ENCODE assay signal across 12 mouse cellular contexts in the genomic region with DNA sequence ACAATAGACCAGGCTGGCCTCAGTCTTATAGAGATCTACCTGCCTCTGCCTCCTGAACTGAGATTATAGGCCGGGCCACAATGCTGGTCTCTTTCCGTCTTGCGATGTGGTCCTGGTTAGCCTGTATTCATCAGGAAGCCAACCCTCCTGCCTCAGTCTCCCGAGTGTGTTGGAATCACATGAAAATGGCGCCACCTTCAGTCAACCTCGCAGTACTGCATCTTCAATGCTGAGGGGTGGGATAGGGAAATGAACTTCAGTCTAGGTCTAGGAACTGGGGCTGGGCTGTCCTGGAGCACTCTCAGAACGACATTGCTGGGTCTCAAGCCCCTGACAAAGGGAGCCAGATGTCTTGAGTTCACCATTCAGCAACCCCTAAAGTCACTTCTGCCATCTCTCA. TPM values are rescaled to one million over a fixed set of nuclear protein-coding genes. Genes with fewer than 3 reads are reported as not detected.
DNase-seq lines count a peak whose midpoint lies in the region; ATAC-seq and TF ChIP-seq lines count a peak whose summit lies in the region.
"Had no signal": no experiment of that assay in that cellular context is flagged by ENCODE, and none has a peak within 500 bp of the region (broad histone marks: within the 10 kb centered on the region; RNA-seq: fewer than 3 reads in every experiment).

No protein-coding gene starts in this region.

- no peaks in the 10 kb centered on the region for H3K9me3 ChIP-seq in lung, embryonic 14.5 days (ENCODE audit: low read depth, low read length)
- no peaks in the 10 kb centered on the region for H3K9me3 ChIP-seq in ES-Bruce4 (replicated peaks; ENCODE audit: control insufficient read depth, insufficient read depth, low read length, poor library complexity, severe bottlenecking)
- no peaks in the 10 kb centered on the region for H3K9me3 ChIP-seq in liver, postnatal 0 days (ENCODE audit: low read length)
- H3K9me3 ChIP-seq in midbrain, embryonic 15.5 days = no peaks in the 10 kb centered on the region
- H3K9me3 ChIP-seq: hindbrain, embryonic 13.5 days had no signal

- no peak overlapping the region for H3K4me3 ChIP-seq in gastrocnemius, adult 2 months
- no peak overlapping the region for H3K4me3 ChIP-seq in lung, embryonic 14.5 days (ENCODE audit: low read depth, low read length)
- H3K4me3 ChIP-seq in ES-Bruce4 (ENCODE audit: low read depth, low read length) = no peak overlapping the region
- H3K4me3 ChIP-seq in liver, postnatal 0 days (ENCODE audit: low read depth, low read length) = no peak overlapping the region
- H3K4me3 ChIP-seq in midbrain, embryonic 15.5 days = no peak overlapping the region
- H3K4me3 ChIP-seq: hindbrain, embryonic 13.5 days had no signal

- TF ChIP-seq CTCF in gastrocnemius, adult 2 months (IDR thresholded peaks at IDR 0.05) = peak; percentile 59
- TF ChIP-seq CTCF in lung, embryonic 14.5 days (IDR thresholded peaks at IDR 0.05; ENCODE audit: low read depth) = peak; percentile 59
- peak; percentile 83 for TF ChIP-seq CTCF in ES-Bruce4 (IDR thresholded peaks at IDR 0.05; ENCODE audit: low read depth, low read length)
- TF ChIP-seq CTCF in liver, postnatal 0 days (IDR thresholded peaks at IDR 0.05; ENCODE audit: low read depth) = peak; percentile 79

- intact Hi-C loops in gastrocnemius, adult 2 months (cut with DNase I) = no loop called here

- H3K27me3 ChIP-seq in lung, embryonic 14.5 days (ENCODE audit: insufficient read depth, low read length) = no peaks in the 10 kb centered on the region
- H3K27me3 ChIP-seq in ES-Bruce4 (ENCODE audit: control insufficient read depth, insufficient read depth, low read length, poor library complexity, severe bottlenecking) = no peaks in the 10 kb centered on the region
- H3K27me3 ChIP-seq in liver, postnatal 0 days (ENCODE audit: insufficient read depth, low read length) = no peaks in the 10 kb centered on the region
- H3K27me3 ChIP-seq in midbrain, embryonic 15.5 days (replicated peaks) = no peaks in the 10 kb centered on the region
- H3K27me3 ChIP-seq: hindbrain, embryonic 13.5 days had no signal

- WGBS in lung, embryonic 14.5 days = 75% methylated on average over 7 of the region's 7 CpGs
- WGBS in liver, postnatal 0 days (ENCODE audit: insufficient replicate concordance) = 67% methylated on average over 7 of the region's 7 CpGs
- 80% methylated on average over 7 of the region's 7 CpGs for WGBS in midbrain, embryonic 15.5 days

- H3K9ac ChIP-seq in lung, embryonic 14.5 days = no peak overlapping the region
- H3K9ac ChIP-seq in ES-Bruce4 (ENCODE audit: low read depth, poor library complexity, severe bottlenecking) = no peak overlapping the region
- no peak overlapping the region for H3K9ac ChIP-seq in liver, postnatal 0 days (replicated peaks)
- no peak overlapping the region for H3K9ac ChIP-seq in midbrain, embryonic 15.5 days
- H3K9ac ChIP-seq: hindbrain, embryonic 13.5 days had no signal

- no peak for TF ChIP-seq POLR2A in ES-Bruce4 (IDR thresholded peaks at IDR 0.05; ENCODE audit: insufficient read depth, low read length)

- H3K36me3 ChIP-seq in lung, embryonic 14.5 days (ENCODE audit: insufficient read depth) = peaks cover 15% of the 10 kb centered on the region; the same call in 1 of the 2 replicates
- no peaks in the 10 kb centered on the region for H3K36me3 ChIP-seq in ES-Bruce4 (ENCODE audit: control insufficient read depth, insufficient read depth, low read length, poor library complexity, severe bottlenecking)
- peaks cover 4% of the 10 kb centered on the region; the same call in 1 of the 2 replicates for H3K36me3 ChIP-seq in liver, postnatal 0 days (replicated peaks; ENCODE audit: insufficient read depth, low read length)
- H3K36me3 ChIP-seq in midbrain, embryonic 15.5 days (replicated peaks) = no peaks in the 10 kb centered on the region

- H3K4me2 ChIP-seq in lung, embryonic 14.5 days = no peak overlapping the region
- H3K4me2 ChIP-seq in liver, postnatal 0 days (ENCODE audit: low read depth, low read length) = no peak overlapping the region
- no peak overlapping the region for H3K4me2 ChIP-seq in midbrain, embryonic 15.5 days
- H3K4me2 ChIP-seq: hindbrain, embryonic 13.5 days had no signal

- H3K4me1 ChIP-seq in lung, embryonic 14.5 days (ENCODE audit: insufficient read depth) = no peaks in the 10 kb centered on the region
- peaks cover 6% of the 10 kb centered on the region for H3K4me1 ChIP-seq in ES-Bruce4 (ENCODE audit: control insufficient read depth, insufficient read depth, low read length)
- peaks cover 1% of the 10 kb centered on the region for H3K4me1 ChIP-seq in liver, postnatal 0 days (ENCODE audit: insufficient read depth)
- H3K4me1 ChIP-seq in midbrain, embryonic 15.5 days = no peaks in the 10 kb centered on the region

- DNase-seq in gastrocnemius, adult 2 months = no peak
- DNase-seq in gastrocnemius, postnatal 25 days = no peak
- DNase-seq in lung, embryonic 14.5 days = no peak
- no peak for DNase-seq in lung, postnatal 14 days
- peak; percentile 37 for DNase-seq in liver, postnatal 0 days
- no peak for DNase-seq in T-cell, adult 2 months (ENCODE audit: low spot score)
- DNase-seq: cerebellum, postnatal 36 days; kidney, postnatal 4 days had no signal

- H3K27ac ChIP-seq in gastrocnemius, adult 2 months = no peak overlapping the region
- no peak overlapping the region for H3K27ac ChIP-seq in lung, embryonic 14.5 days (ENCODE audit: low read depth)
- H3K27ac ChIP-seq in ES-Bruce4 (ENCODE audit: insufficient read depth, low read length) = no peak overlapping the region
- no peak overlapping the region for H3K27ac ChIP-seq in liver, postnatal 0 days (ENCODE audit: low read depth)
- H3K27ac ChIP-seq in midbrain, embryonic 15.5 days = no peak overlapping the region
- H3K27ac ChIP-seq: hindbrain, embryonic 13.5 days had no signal

- ATAC-seq in lung, embryonic 14.5 days (ENCODE audit: insufficient read depth) = no peak
- ATAC-seq in liver, postnatal 0 days = no peak
- no peak for ATAC-seq in midbrain, embryonic 15.5 days (replicated peaks)

- no peak for TF ChIP-seq EP300 in ES-Bruce4 (IDR thresholded peaks at IDR 0.05; ENCODE audit: insufficient read depth, low read depth, low read length)
- TF ChIP-seq EP300 in liver, postnatal 0 days (IDR thresholded peaks at IDR 0.05; ENCODE audit: low read depth) = no peak

RNA-seq across cellular contexts. Expression of a gene that starts 8.7 kb away (rescaled TPM):
- 1 to 10 TPM; 2.2 to 4.0 TPM for total RNA-seq in gastrocnemius, adult 2 months (2021)
- 1 to 10 TPM; 2.9 to 3.4 TPM for total RNA-seq in gastrocnemius, postnatal 25 days (2021)
- polyA plus RNA-seq in lung, embryonic 14.5 days (2014; fragmentation: Nextera tagmentation; extraction: Ambion mirVana) = 8.3 and 9.4 TPM in 2 replicates
- polyA plus RNA-seq in ES-Bruce4 (2011; ENCODE audit: insufficient read depth, insufficient read length, low read depth, missing spikeins) = 8.4 and 9.2 TPM in 2 replicates
- 1.2 and 1.4 TPM in 2 replicates for polyA plus RNA-seq in liver, postnatal 0 days (2015; fragmentation: Nextera tagmentation; extraction: Ambion mirVana)
- 6.7 and 9.0 TPM in 2 replicates for polyA plus RNA-seq in midbrain, embryonic 15.5 days (2015; fragmentation: Nextera tagmentation; extraction: Ambion mirVana)

RNA-seq across cellular contexts. Expression of a gene that starts 19.7 kb away (rescaled TPM):
- total RNA-seq in gastrocnemius, adult 2 months (2021) = 1 to 10 TPM; 1.4 to 1.8 TPM
- total RNA-seq in gastrocnemius, postnatal 25 days (2021) = 1 to 10 TPM; 2.3 to 2.6 TPM
- 37.8 and 43.6 TPM in 2 replicates for polyA plus RNA-seq in lung, embryonic 14.5 days (2014; fragmentation: Nextera tagmentation; extraction: Ambion mirVana)
- 112 TPM in 2 replicates for polyA plus RNA-seq in ES-Bruce4 (2011; ENCODE audit: insufficient read depth, insufficient read length, low read depth, missing spikeins)
- polyA plus RNA-seq in liver, postnatal 0 days (2015; fragmentation: Nextera tagmentation; extraction: Ambion mirVana) = 6.6 and 11.1 TPM in 2 replicates
- 8.7 and 11.2 TPM in 2 replicates for polyA plus RNA-seq in midbrain, embryonic 15.5 days (2015; fragmentation: Nextera tagmentation; extraction: Ambion mirVana)

RNA-seq across cellular contexts. Expression of a gene that starts 20.7 kb away (rescaled TPM):
- total RNA-seq in gastrocnemius, adult 2 months (2021) = 100 to 1,000 TPM; 161 to 172 TPM
- total RNA-seq in gastrocnemius, postnatal 25 days (2021) = 100 to 1,000 TPM; 175 to 184 TPM
- 374 and 393 TPM in 2 replicates for polyA plus RNA-seq in lung, embryonic 14.5 days (2014; fragmentation: Nextera tagmentation; extraction: Ambion mirVana)
- polyA plus RNA-seq in ES-Bruce4 (2011; ENCODE audit: insufficient read depth, insufficient read length, low read depth, missing spikeins) = 206 and 225 TPM in 2 replicates
- polyA plus RNA-seq in liver, postnatal 0 days (2015; fragmentation: Nextera tagmentation; extraction: Ambion mirVana) = 148 and 157 TPM in 2 replicates
- polyA plus RNA-seq in midbrain, embryonic 15.5 days (2015; fragmentation: Nextera tagmentation; extraction: Ambion mirVana) = 445 and 463 TPM in 2 replicates

RNA-seq across cellular contexts. Expression of a gene that starts 24.1 kb away (rescaled TPM):
- total RNA-seq in gastrocnemius, adult 2 months (2021) = not detected
- total RNA-seq in gastrocnemius, postnatal 25 days (2021) = not detected
- polyA plus RNA-seq in lung, embryonic 14.5 days (2014; fragmentation: Nextera tagmentation; extraction: Ambion mirVana) = not detected in 2 replicates
- polyA plus RNA-seq in ES-Bruce4 (2011; ENCODE audit: insufficient read depth, insufficient read length, low read depth, missing spikeins) = 0.21 and 0.64 TPM in 2 replicates
- not detected in 2 replicates for polyA plus RNA-seq in liver, postnatal 0 days (2015; fragmentation: Nextera tagmentation; extraction: Ambion mirVana)
- not detected in 2 replicates for polyA plus RNA-seq in midbrain, embryonic 15.5 days (2015; fragmentation: Nextera tagmentation; extraction: Ambion mirVana)
- polyA plus RNA-seq: hindbrain, embryonic 13.5 days; stomach, embryonic 16.5 days had no signal

RNA-seq across cellular contexts. Expression of a gene that starts 42.7 kb away (rescaled TPM):
- 1 to 10 TPM; 3.1 to 3.3 TPM for total RNA-seq in gastrocnemius, adult 2 months (2021)
- total RNA-seq in gastrocnemius, postnatal 25 days (2021) = 1 to 10 TPM; 2.8 to 3.8 TPM
- 53.0 and 60.3 TPM in 2 replicates for polyA plus RNA-seq in lung, embryonic 14.5 days (2014; fragmentation: Nextera tagmentation; extraction: Ambion mirVana)
- polyA plus RNA-seq in ES-Bruce4 (2011; ENCODE audit: insufficient read depth, insufficient read length, low read depth, missing spikeins) = 68.6 and 72.3 TPM in 2 replicates
- 33.2 and 35.1 TPM in 2 replicates for polyA plus RNA-seq in liver, postnatal 0 days (2015; fragmentation: Nextera tagmentation; extraction: Ambion mirVana)
- 14.2 and 14.8 TPM in 2 replicates for polyA plus RNA-seq in midbrain, embryonic 15.5 days (2015; fragmentation: Nextera tagmentation; extraction: Ambion mirVana)
